Mouse (Mus musculus) kidney, adult 2 months (tissue): ENCODE results near the gene Ggps1.

Source experiments
- CTCF ChIP-seq: fragments of 200-500 bp; conservative IDR thresholded peaks from 2 replicates; pipeline ENCODE4 v1.5.1; 2011; ENCODE audit warnings: low read depth, mild to moderate bottlenecking, control low read depth, low read length, moderate library complexity, mixed read lengths; ENCODE audit not compliant: insufficient read depth, insufficient read length
- POLR2A ChIP-seq: fragments of 200-500 bp; IDR thresholded peaks from one replicate; pipeline ENCODE4 v1.6.1; 2011; ENCODE audit warnings: low read depth, low read length, control low read depth

GRCm38 (mm10) chr13:14063942-14064271 lies 619 bp upstream of the Ggps1 start:
- no peak for TF ChIP-seq CTCF
- no peak for TF ChIP-seq POLR2A
